Mouse (Mus musculus) bone marrow macrophage, adult 2 months (primary cell): Measurements from ENCODE around the gene Stk39. TPM values are rescaled to one million over a fixed set of nuclear protein-coding genes. Genes with fewer than 3 reads are reported as not detected.

ENCODE experiments used
- H3K27ac ChIP-seq: 2 replicates; pipeline ENCODE4 v1.5.1; 2012; ENCODE audit warnings: low read depth, low read length; ENCODE audit not compliant: insufficient read depth
- H3K4me1 ChIP-seq: 2 replicates; pipeline ENCODE4 v1.6.1; 2012; ENCODE audit warnings: low read length; ENCODE audit not compliant: control insufficient read depth, insufficient read depth
- H3K4me3 ChIP-seq: 2 replicates; pipeline ENCODE4 v1.5.1; 2012; ENCODE audit warnings: mild to moderate bottlenecking, low read length, moderate library complexity; ENCODE audit not compliant: insufficient read depth
- CTCF ChIP-seq: IDR thresholded peaks from 2 replicates; pipeline ENCODE4 v1.5.1; 2012; ENCODE audit warnings: low read depth, mild to moderate bottlenecking, low read length, moderate library complexity
- POLR2A ChIP-seq: IDR thresholded peaks from 2 replicates; pipeline ENCODE4 v1.6.1; 2012; ENCODE audit warnings: mild to moderate bottlenecking, low read depth, low read length, borderline replicate concordance
- polyA plus RNA-seq: library from polyadenylated mRNA; stranded (reverse); fragments of >200 nt; gene quantifications from 2 replicates; pipeline ENCODE4 v1.2.4, GENCODE M21; 2012; ENCODE audit not compliant: missing spikeins, insufficient read depth, insufficient read length

Stk39 gene
- polyA plus RNA-seq, 1 experiment, result 0.46 TPM

- no peak for TF ChIP-seq CTCF
- TF ChIP-seq POLR2A, result no peak
- no peak overlapping the region for H3K4me3 ChIP-seq
- H3K4me1 ChIP-seq, result no peaks in the 10 kb centered on the region
These were observed 243.0 kb downstream of the Stk39 start for GRCm38 (mm10) chr2:68229081-68229480.

GRCm38 (mm10) chr2:68222227-68222873 is 249.7 kb downstream of the Stk39 start:
- TF ChIP-seq POLR2A, result no peak
- TF ChIP-seq CTCF, result no peak
- Histone ChIP-seq H3K27ac (no peak overlapping the region), H3K4me3 (no peak overlapping the region), H3K4me1 (no peaks in the 10 kb centered on the region)

More at GRCm38 (mm10) chr2:68229081-68229480, 243.0 kb downstream of the Stk39 start:
- H3K27ac ChIP-seq, result no peak overlapping the region

- Histone ChIP-seq H3K4me1 (no peaks in the 10 kb centered on the region), H3K4me3 (no peak overlapping the region), H3K27ac (no peak overlapping the region)
- TF ChIP-seq POLR2A (no peak), CTCF (no peak)
These were observed 250.8 kb downstream of the Stk39 start for GRCm38 (mm10) chr2:68221226-68221625.

GRCm38 (mm10) chr2:68219823-68220222 is 252.2 kb downstream of the Stk39 start:
- H3K4me3 ChIP-seq, result no peak overlapping the region
- no peak overlapping the region for H3K27ac ChIP-seq
- H3K4me1 ChIP-seq, result no peaks in the 10 kb centered on the region
- no peak for TF ChIP-seq POLR2A
- no peak for TF ChIP-seq CTCF

- no peak overlapping the region for H3K27ac ChIP-seq
- no peaks in the 10 kb centered on the region for H3K4me1 ChIP-seq
- no peak overlapping the region for H3K4me3 ChIP-seq
- no peak for TF ChIP-seq POLR2A
- TF ChIP-seq CTCF, result no peak
These were observed 256.9 kb downstream of the Stk39 start for GRCm38 (mm10) chr2:68215176-68215575.

GRCm38 (mm10) chr2:68214400-68214799 is 257.7 kb downstream of the Stk39 start:
- Histone ChIP-seq H3K4me3 (no peak overlapping the region), H3K4me1 (no peaks in the 10 kb centered on the region), H3K27ac (no peak overlapping the region)
- TF ChIP-seq CTCF, result no peak
- no peak for TF ChIP-seq POLR2A

GRCm38 (mm10) chr2:68211443-68211842 is 260.6 kb downstream of the Stk39 start:
- Histone ChIP-seq H3K4me3 (no peak overlapping the region), H3K4me1 (no peaks in the 10 kb centered on the region), H3K27ac (no peak overlapping the region)
- TF ChIP-seq CTCF (no peak), POLR2A (no peak)

GRCm38 (mm10) chr2:68196245-68196644 is 275.8 kb downstream of the Stk39 start:
- Histone ChIP-seq H3K27ac (no peak overlapping the region), H3K4me3 (no peak overlapping the region), H3K4me1 (no peaks in the 10 kb centered on the region)
- TF ChIP-seq CTCF (no peak), POLR2A (no peak)

GRCm38 (mm10) chr2:68194444-68194843 is 277.6 kb downstream of the Stk39 start:
- Histone ChIP-seq H3K4me1 (no peaks in the 10 kb centered on the region), H3K27ac (no peak overlapping the region), H3K4me3 (no peak overlapping the region)
- TF ChIP-seq CTCF (no peak), POLR2A (no peak)

GRCm38 (mm10) chr2:68193465-68193837 is 278.6 kb downstream of the Stk39 start:
- no peak overlapping the region for H3K27ac ChIP-seq
- no peaks in the 10 kb centered on the region for H3K4me1 ChIP-seq
- TF ChIP-seq POLR2A (no peak), CTCF (no peak)
- no peak overlapping the region for H3K4me3 ChIP-seq

GRCm38 (mm10) chr2:68192605-68193464 is 279.2 kb downstream of the Stk39 start:
- Histone ChIP-seq H3K27ac (no peak overlapping the region), H3K4me3 (no peak overlapping the region), H3K4me1 (no peaks in the 10 kb centered on the region)
- no peak for TF ChIP-seq POLR2A
